Mouse (Mus musculus): Measurements from ENCODE around the gene Gm7029. TPM values are rescaled to one million over a fixed set of nuclear protein-coding genes. Genes with fewer than 3 reads are reported as not detected.
"Not testable (repeated sequence)": the region's sequence is repeated elsewhere in the genome, so short reads cannot be mapped to it uniquely, and the experiment has no call there.

Gene Gm7029
- polyA plus RNA-seq, 1 experiment from 2014 or later, result not detected

DNA sequence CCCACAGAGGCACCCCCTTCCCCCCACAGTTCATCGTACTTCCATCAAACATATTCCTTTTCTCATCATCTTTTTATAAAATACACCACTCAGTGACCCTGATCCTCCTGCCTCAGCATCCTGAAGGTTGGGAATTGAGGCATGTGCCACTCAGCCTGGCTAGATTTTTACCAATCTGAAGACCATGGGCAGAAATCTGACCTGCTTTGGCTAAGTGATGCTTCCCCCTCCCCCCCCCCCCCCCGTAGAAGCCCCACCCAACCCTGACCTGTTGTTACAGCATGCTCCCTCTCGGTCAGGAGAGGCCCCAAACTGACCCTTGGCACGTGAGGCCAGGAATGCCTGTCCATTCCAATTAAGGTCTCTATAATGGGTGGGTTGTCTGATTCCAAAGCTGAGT lies 31.2 kb downstream of the Gm7029 start, which contains the start of gene Platr17:
Gene Platr17, plus strand, starts transcription at position 301 of the 400 bp plus-strand sequence.
- not testable (repeated sequence) for H3K36me3 ChIP-seq; H3K27me3 ChIP-seq (replicated peaks); H3K27ac ChIP-seq (replicated peaks); H3K4me2 ChIP-seq; ATAC-seq (ENCODE audit: extremely low read depth, insufficient number of reproducible peaks, low FRiP score, low TSS enrichment); H3K4me3 ChIP-seq; H3K9me3 ChIP-seq; H3K9ac ChIP-seq
- H3K4me1 ChIP-seq, result peaks cover 18% of the 10 kb centered on the region
- WGBS, result 37% methylated on average over 3 of the region's 4 CpGs

DNA sequence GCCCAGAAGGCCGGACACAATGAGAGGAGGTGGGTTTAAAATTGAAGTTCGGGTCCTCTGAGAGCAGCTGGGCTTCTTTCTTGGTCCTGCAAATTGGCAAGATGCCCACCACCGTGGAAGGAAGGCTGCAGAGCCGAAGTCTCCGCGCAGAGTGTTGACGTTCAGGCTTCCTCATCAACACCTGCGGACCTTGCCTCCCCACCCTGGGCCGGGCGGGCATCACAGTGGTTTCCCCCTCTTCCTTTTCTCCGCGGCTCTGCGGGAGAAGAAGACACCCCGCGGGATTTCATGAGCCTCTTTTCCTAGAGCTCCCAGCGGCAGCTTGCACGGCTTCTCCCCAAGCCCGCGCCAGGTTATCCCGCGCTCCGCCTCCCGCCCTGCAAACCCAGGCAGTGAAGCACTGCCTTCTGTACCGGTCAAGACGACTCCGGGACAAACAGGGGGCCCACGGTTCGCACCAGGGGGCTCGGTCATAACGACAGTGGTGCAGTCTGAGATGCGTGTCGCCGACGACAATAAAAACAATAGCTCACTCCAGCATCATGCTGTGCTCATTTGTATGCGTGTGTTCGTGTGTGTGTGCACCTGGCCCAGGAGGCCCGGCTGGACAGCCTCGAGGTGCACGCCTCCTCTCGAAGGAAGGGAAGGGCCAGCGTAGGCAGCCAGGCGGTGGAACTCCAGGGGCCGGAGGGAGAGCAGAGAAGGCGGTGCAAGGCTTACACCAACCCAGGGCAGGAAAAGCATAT lies 34.9 kb downstream of the Gm7029 start:
- H3K4me1 ChIP-seq, result peaks cover 24% of the 10 kb centered on the region
- H3K4me3 ChIP-seq, result peak overlapping the region; percentile 75
- ATAC-seq (ENCODE audit: extremely low read depth, insufficient number of reproducible peaks, low FRiP score, low TSS enrichment), result peak; percentile 16; the same call in 1 of the 2 replicates
- H3K9ac ChIP-seq, result peak overlapping the region; percentile 80
- no peaks in the 10 kb centered on the region for H3K9me3 ChIP-seq
- peak overlapping the region; percentile 81 for H3K27ac ChIP-seq (replicated peaks)
- no peaks in the 10 kb centered on the region for H3K27me3 ChIP-seq (replicated peaks)
- H3K4me2 ChIP-seq, result peak overlapping the region; percentile 99
- peaks cover 29% of the 10 kb centered on the region for H3K36me3 ChIP-seq
- WGBS, result under 1% methylated on average over 44 of the region's 44 CpGs

DNA sequence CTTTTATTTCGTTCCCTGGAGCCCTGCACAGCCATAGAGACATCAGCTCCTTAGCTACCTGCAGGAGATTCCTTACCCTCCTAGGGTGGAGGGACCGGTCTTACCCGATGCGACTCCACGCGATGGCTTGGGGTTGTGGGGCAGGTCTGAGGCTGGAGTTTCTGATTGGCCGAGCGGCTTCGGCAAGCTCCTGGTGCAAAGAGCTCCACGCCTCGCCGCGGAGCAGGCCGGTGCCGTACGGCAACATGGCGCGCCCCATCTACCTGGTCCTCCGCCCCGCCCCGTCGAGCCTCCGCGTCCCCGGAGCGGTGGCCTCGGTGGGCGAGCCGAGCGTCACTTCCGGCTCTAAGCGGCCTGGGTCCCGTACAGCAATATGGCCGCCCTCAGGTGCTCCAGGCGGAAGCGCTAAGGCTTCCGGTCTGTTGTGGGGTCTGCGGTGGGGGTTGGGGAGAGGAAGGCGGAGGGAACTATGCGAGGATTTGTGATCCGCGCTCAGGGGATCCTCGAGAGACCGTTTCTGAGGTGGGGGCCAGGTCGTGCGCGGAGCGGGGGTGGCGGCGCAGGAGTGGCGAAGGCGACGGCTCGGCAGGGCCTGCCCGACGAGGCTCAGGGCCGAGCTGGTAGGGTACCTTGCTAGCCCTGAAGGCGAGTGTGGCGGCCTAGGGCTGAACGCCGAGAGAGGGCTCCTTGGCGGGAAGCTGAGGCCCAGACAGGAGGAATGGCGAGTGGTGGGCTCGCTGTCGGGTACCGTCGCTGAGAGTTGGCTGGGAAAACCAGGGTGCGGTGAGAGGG lies 35.6 kb downstream of the Gm7029 start, which contains the start of gene Daxx:
Gene Daxx, plus strand, starts transcription at position 338 of the 792 bp plus-strand sequence.
- Histone ChIP-seq H3K4me2 (peak within 1 kb of the TSS; percentile 99), H3K9me3 (no peaks in the 10 kb centered on the region), H3K9ac (peak within 1 kb of the TSS; percentile 88), H3K4me1 (peaks cover 25% of the 10 kb centered on the region), H3K27me3 (replicated peaks) (no peaks in the 10 kb centered on the region), H3K36me3 (peaks cover 37% of the 10 kb centered on the region), H3K27ac (replicated peaks) (peak within 1 kb of the TSS; percentile 89), H3K4me3 (peak within 1 kb of the TSS; percentile 75)
- WGBS, result 1% methylated on average over 68 of the region's 68 CpGs
- ATAC-seq (ENCODE audit: extremely low read depth, insufficient number of reproducible peaks, low FRiP score, low TSS enrichment), result peak; percentile 94

DNA sequence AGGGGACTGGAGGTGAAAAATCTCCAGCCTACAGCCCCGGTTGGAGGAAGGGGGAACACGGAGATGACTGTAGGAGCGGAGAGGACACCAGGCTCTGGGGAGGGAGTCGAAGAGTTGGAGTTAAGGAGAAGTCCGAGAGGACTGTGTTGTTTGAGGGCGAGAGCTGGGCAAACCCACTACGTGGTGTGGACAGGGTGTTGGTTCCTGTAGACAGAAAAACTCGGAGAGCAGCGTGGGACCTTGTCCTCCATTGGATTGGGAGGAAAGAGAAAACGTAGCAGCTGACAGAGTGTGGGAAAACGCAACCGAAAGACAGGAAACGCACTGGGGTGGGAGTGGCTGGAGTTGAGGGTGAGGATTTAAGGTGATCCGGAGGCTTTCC lies 36.2 kb downstream of the Gm7029 start:
- H3K9ac ChIP-seq, result peak overlapping the region; percentile 88
- H3K36me3 ChIP-seq, result peaks cover 43% of the 10 kb centered on the region
- 0% methylated on average over 14 of the region's 14 CpGs for WGBS
- H3K27ac ChIP-seq (replicated peaks), result peak overlapping the region; percentile 89
- no peak for ATAC-seq (ENCODE audit: extremely low read depth, insufficient number of reproducible peaks, low FRiP score, low TSS enrichment)
- H3K4me1 ChIP-seq, result peaks cover 29% of the 10 kb centered on the region
- peak overlapping the region; percentile 99 for H3K4me2 ChIP-seq
- H3K9me3 ChIP-seq, result no peaks in the 10 kb centered on the region
- no peaks in the 10 kb centered on the region for H3K27me3 ChIP-seq (replicated peaks)
- H3K4me3 ChIP-seq, result peak overlapping the region; percentile 75

DNA sequence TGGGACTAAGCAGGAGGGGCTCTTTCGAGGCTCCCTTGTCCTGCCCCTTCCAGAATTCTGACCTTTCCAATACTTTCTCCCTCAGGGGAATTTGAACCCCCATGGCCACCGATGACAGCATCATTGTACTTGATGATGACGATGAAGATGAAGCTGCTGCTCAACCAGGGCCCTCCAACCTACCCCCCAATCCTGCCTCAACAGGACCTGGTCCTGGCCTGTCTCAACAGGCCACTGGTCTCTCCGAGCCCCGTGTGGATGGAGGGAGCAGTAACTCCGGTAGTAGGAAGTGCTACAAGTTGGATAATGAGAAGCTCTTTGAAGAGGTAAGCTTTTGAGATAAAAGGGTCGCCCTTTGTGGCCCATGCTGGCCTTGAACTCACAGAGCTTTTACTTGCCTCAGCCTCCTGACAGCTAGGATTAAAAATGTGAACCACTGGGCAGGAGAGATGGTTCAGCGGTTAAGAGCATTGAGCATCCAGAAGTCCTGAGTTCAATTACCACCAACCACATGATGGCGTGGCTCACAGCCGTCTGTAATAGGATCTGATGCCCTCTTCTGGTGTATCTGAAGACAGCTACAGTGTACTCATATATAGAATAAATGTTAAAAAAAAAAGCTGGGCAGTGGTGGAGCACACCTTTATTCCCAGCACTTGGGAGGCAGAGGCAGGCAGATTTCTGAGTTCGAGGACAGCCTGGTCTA lies 36.9 kb downstream of the Gm7029 start:
- Histone ChIP-seq H3K9ac (peak overlapping the region; percentile 88), H3K27me3 (replicated peaks) (no peaks in the 10 kb centered on the region), H3K9me3 (no peaks in the 10 kb centered on the region), H3K4me3 (peak overlapping the region; percentile 75), H3K27ac (replicated peaks) (peak overlapping the region; percentile 89), H3K4me1 (peaks cover 36% of the 10 kb centered on the region), H3K4me2 (peak overlapping the region; percentile 99), H3K36me3 (peaks cover 47% of the 10 kb centered on the region)
- WGBS, result 46% methylated on average over 11 of the region's 11 CpGs
- no peak for ATAC-seq (ENCODE audit: extremely low read depth, insufficient number of reproducible peaks, low FRiP score, low TSS enrichment)

DNA sequence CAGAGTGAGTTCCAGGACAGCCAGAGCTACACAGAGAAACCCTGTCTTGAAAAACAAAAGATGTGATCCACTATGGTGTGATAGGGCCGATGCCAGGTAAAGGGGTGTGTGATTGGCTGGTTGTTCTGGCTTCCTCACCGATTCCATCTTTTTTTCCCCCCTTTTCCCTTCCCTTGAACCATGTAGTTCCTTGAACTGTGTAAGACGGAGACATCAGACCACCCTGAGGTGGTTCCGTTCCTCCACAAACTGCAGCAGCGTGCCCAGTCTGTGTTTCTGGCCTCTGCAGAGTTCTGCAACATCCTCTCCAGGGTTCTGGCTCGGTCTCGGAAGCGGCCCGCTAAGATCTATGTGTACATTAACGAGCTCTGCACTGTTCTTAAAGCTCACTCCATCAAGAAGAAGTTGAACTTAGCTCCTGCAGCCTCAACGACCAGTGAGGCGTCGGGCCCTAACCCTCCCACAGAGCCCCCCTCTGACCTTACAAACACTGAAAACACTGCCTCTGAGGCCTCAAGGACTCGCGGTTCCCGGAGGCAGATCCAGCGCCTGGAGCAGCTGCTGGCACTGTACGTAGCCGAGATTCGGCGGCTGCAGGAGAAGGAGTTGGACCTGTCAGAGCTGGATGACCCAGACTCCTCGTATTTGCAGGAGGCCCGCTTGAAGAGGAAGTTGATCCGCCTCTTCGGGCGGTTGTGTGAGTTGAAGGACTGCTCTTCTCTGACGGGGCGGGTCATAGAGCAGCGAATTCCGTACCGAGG lies 37.6 kb downstream of the Gm7029 start:
- 89% methylated on average over 31 of the region's 31 CpGs for WGBS
- Histone ChIP-seq H3K4me2 (peak overlapping the region; percentile 99), H3K27ac (replicated peaks) (no peak overlapping the region), H3K9me3 (no peaks in the 10 kb centered on the region), H3K27me3 (replicated peaks) (no peaks in the 10 kb centered on the region), H3K9ac (no peak overlapping the region), H3K36me3 (peaks cover 47% of the 10 kb centered on the region), H3K4me1 (peaks cover 36% of the 10 kb centered on the region), H3K4me3 (no peak overlapping the region)
- no peak for ATAC-seq (ENCODE audit: extremely low read depth, insufficient number of reproducible peaks, low FRiP score, low TSS enrichment)

DNA sequence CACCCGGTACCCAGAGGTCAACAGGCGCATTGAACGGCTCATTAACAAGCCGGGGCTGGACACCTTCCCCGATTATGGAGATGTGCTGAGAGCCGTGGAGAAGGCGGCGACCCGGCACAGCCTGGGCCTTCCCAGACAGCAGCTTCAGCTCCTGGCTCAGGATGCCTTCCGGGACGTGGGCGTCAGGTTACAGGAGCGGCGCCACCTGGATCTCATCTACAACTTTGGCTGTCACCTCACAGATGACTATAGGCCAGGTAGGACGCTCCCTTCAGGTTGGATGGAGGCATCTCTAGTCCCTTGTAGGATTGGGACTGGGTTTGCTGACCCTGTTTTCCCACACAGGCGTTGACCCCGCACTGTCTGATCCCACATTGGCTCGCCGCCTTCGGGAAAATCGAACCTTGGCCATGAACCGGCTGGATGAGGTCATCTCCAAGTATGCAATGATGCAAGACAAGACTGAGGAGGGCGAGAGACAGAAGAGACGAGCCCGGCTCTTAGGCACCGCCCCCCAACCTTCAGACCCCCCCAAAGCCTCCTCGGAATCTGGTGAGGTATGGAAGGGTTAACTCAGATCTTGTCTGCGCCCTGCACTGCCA lies 38.3 kb downstream of the Gm7029 start:
- Histone ChIP-seq H3K4me1 (peaks cover 41% of the 10 kb centered on the region), H3K27me3 (replicated peaks) (no peaks in the 10 kb centered on the region), H3K9me3 (no peaks in the 10 kb centered on the region), H3K27ac (replicated peaks) (no peak overlapping the region), H3K9ac (no peak overlapping the region), H3K4me2 (no peak overlapping the region), H3K36me3 (peaks cover 48% of the 10 kb centered on the region), H3K4me3 (no peak overlapping the region)
- no peak for ATAC-seq (ENCODE audit: extremely low read depth, insufficient number of reproducible peaks, low FRiP score, low TSS enrichment)
- WGBS, result 91% methylated on average over 28 of the region's 28 CpGs

DNA sequence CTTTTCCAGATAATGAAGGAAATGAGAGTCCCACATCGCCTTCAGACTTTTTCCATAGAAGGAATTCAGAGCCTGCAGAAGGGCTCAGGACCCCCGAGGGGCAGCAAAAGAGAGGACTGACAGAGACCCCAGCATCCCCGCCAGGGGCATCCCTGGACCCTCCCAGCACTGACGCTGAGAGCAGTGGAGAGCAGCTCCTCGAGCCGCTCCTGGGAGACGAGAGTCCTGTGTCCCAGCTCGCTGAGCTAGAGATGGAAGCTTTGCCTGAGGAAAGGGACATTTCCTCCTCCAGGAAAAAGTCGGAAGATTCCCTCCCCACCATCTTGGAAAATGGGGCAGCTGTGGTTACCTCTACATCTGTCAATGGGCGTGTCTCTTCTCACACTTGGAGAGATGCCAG lies 39.6 kb downstream of the Gm7029 start:
- H3K4me3 ChIP-seq, result no peak overlapping the region
- H3K9ac ChIP-seq, result no peak overlapping the region
- peaks cover 46% of the 10 kb centered on the region for H3K4me1 ChIP-seq
- no peaks in the 10 kb centered on the region for H3K9me3 ChIP-seq
- H3K4me2 ChIP-seq, result no peak overlapping the region
- no peak overlapping the region for H3K27ac ChIP-seq (replicated peaks)
- no peaks in the 10 kb centered on the region for H3K27me3 ChIP-seq (replicated peaks)
- no peak for ATAC-seq (ENCODE audit: extremely low read depth, insufficient number of reproducible peaks, low FRiP score, low TSS enrichment)
- 88% methylated on average over 10 of the region's 10 CpGs for WGBS
- H3K36me3 ChIP-seq, result peaks cover 61% of the 10 kb centered on the region

DNA sequence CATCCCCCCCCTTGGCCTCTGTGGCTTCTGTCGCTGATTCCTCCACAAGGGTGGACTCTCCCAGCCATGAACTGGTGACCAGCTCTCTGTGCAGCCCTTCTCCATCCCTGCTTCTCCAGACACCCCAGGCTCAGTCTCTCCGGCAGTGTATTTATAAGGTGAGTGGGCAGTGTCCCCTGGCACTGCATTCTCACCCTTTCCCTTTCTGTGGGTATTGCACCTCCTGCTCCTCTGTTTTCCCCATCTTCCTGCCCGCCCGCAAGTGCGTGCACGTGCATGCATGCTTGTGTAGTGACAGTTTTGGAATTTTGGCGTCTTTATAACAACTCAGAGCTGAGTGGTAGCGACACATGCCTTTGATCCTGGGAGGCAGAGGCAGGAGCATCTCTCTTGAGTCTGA lies 40.3 kb downstream of the Gm7029 start:
- Histone ChIP-seq H3K27ac (replicated peaks) (no peak overlapping the region), H3K9me3 (no peaks in the 10 kb centered on the region), H3K4me2 (no peak overlapping the region), H3K4me1 (peaks cover 50% of the 10 kb centered on the region), H3K9ac (no peak overlapping the region), H3K4me3 (no peak overlapping the region), H3K36me3 (peaks cover 63% of the 10 kb centered on the region), H3K27me3 (replicated peaks) (no peaks in the 10 kb centered on the region)
- 94% methylated on average over 8 of the region's 8 CpGs for WGBS
- ATAC-seq (ENCODE audit: extremely low read depth, insufficient number of reproducible peaks, low FRiP score, low TSS enrichment), result no peak

DNA sequence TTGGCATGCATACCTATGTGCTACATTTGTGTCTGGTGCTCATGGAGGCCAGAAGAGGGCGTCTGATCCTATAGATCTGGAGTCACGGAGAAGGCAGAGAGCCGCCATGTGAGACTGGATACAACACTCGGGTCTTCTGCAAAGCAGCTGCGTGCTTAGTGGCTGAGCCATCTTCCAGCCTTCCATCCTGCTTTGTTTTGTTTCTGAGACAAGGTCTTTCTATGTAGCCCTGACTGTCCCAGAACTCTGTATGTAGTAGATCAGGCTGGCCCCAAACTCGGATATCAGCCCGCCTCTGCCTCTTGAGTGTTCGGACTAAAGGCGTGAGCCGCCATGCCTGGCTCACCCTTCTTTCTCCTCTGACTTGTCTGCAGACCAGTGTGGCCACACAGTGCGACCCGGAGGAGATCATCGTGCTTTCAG lies 41.3 kb downstream of the Gm7029 start:
- peaks cover 63% of the 10 kb centered on the region for H3K36me3 ChIP-seq

More for the DNA sequence above, 41.3 kb downstream of the Gm7029 start:
- Histone ChIP-seq H3K9me3 (no peaks in the 10 kb centered on the region), H3K27me3 (replicated peaks) (no peaks in the 10 kb centered on the region), H3K4me1 (peaks cover 53% of the 10 kb centered on the region), H3K4me3 (peak overlapping the region; percentile 68), H3K27ac (replicated peaks) (peak overlapping the region; percentile 28; the same call in 1 of the 2 replicates), H3K9ac (peak overlapping the region; percentile 47; the same call in 1 of the 2 replicates), H3K4me2 (peak overlapping the region; percentile 81)
- no peak for ATAC-seq (ENCODE audit: extremely low read depth, insufficient number of reproducible peaks, low FRiP score, low TSS enrichment)
- WGBS, result 70% methylated on average over 13 of the region's 13 CpGs

Measured in heart, embryonic 13.5 days (tissue).